Mouse (Mus musculus) ZHBTc4 (cell line): ENCODE data around the gene Ppcdc.
"Not testable (repeated sequence)": the region's sequence is repeated elsewhere in the genome, so short reads cannot be mapped to it uniquely, and the experiment has no call there.

Experiments used
- DNase-seq: peaks from one replicate; pipeline ENCODE4 v3.0.0-alpha.2; 2011; ENCODE audit warnings: low read depth, low spot score

Ppcdc gene

GRCm38 (mm10) chr9:57431202-57431601 lies 8.7 kb downstream of the Ppcdc start:
- peak; percentile 41 for DNase-seq

- DNase-seq = peak; percentile 24
Observed at GRCm38 (mm10) chr9:57428391-57428790, 11.5 kb downstream of the Ppcdc start.

- peak; percentile 79 for DNase-seq
Observed at GRCm38 (mm10) chr9:57427937-57428336, 12.0 kb downstream of the Ppcdc start.

GRCm38 (mm10) chr9:57427123-57427522 lies 12.8 kb downstream of the Ppcdc start:
- DNase-seq = not testable (repeated sequence)

GRCm38 (mm10) chr9:57425116-57425515 lies 14.8 kb downstream of the Ppcdc start:
- no peak for DNase-seq

- no peak for DNase-seq
Observed at GRCm38 (mm10) chr9:57424066-57424465, 15.9 kb downstream of the Ppcdc start.

GRCm38 (mm10) chr9:57421688-57422111 lies 18.2 kb downstream of the Ppcdc start:
- no peak for DNase-seq

- no peak for DNase-seq
Observed at GRCm38 (mm10) chr9:57421121-57421571, 18.8 kb downstream of the Ppcdc start.

GRCm38 (mm10) chr9:57420321-57421120 lies 19.4 kb downstream of the Ppcdc start:
- peak; percentile 26 for DNase-seq

- no peak for DNase-seq
Observed at GRCm38 (mm10) chr9:57419521-57420267, 20.2 kb downstream of the Ppcdc start.

- DNase-seq = no peak
Observed at GRCm38 (mm10) chr9:57417341-57417740, 22.6 kb downstream of the Ppcdc start.

- DNase-seq = no peak
Observed at GRCm38 (mm10) chr9:57407120-57407905, 32.6 kb downstream of the Ppcdc start.

GRCm38 (mm10) chr9:57406395-57406794 lies 33.5 kb downstream of the Ppcdc start:
- DNase-seq = no peak

GRCm38 (mm10) chr9:57404036-57404435 lies 35.9 kb downstream of the Ppcdc start:
- no peak for DNase-seq

- peak; percentile 61 for DNase-seq
Observed at GRCm38 (mm10) chr9:57402318-57403251, 37.3 kb downstream of the Ppcdc start.

- no peak for DNase-seq
Observed at GRCm38 (mm10) chr9:57398773-57399172, 41.2 kb downstream of the Ppcdc start.

- no peak for DNase-seq
Observed at GRCm38 (mm10) chr9:57392892-57393291, 47.0 kb downstream of the Ppcdc start.

GRCm38 (mm10) chr9:57390869-57391268 lies 49.1 kb downstream of the Ppcdc start:
- peak; percentile 23 for DNase-seq

- DNase-seq = no peak
Observed at GRCm38 (mm10) chr9:57389131-57389530, 50.8 kb downstream of the Ppcdc start.

GRCm38 (mm10) chr9:57386926-57387325 lies 53.0 kb downstream of the Ppcdc start:
- DNase-seq = no peak

GRCm38 (mm10) chr9:57384621-57385020 lies 55.3 kb downstream of the Ppcdc start:
- DNase-seq = no peak
